Mouse (Mus musculus) embryo, embryonic 11 days (tissue): ENCODE results near the gene Eid2b.

Experiments used
- DNase-seq: peaks from one replicate; pipeline ENCODE4 v3.0.0-alpha.2; 2015

Eid2b gene

DNA sequence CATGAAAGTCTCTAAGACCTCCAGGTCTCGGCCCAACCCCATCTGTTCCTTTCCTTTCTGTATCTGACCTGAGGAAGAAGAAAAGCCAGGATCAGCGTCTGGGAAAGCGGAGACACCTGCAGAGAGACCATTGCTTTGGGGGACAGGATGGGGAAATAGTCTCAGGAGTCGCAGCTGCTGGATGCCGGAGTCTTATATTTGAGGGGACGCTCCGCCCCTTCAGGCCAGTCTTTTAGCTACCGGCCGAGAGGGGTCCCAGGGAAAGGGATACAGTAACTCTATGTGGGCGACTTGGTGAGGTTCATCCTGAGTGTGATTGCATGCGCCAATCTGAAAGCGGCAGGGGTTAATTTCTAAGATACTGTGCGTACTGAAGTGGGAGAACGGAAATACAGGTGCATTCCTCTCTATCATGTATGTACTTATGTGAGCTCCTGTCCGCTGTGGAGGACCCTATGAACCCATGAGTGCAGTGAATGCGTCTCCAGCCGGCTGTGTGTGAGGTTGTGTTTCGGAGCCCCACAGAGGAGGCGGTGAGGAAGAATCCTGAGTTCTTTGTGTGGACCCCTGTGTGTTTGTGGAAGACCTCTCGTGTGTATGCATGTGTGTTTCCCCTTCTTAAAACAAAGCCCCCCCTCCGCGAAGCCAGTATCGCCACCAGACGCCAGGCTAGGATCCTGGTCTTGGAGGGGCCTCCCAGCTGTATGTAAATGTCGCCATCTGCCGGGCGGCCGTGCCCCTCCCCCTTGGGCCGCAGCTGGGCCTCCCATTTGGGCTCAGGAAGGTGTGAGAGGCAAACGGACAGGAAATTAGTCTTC, 24.3 kb downstream of the Eid2b start, which contains the start of gene Dll3:
Dll3 (minus strand) TSS at position 623 of the 818 bp plus-strand sequence.
- DNase-seq, result peak; percentile 85

DNA sequence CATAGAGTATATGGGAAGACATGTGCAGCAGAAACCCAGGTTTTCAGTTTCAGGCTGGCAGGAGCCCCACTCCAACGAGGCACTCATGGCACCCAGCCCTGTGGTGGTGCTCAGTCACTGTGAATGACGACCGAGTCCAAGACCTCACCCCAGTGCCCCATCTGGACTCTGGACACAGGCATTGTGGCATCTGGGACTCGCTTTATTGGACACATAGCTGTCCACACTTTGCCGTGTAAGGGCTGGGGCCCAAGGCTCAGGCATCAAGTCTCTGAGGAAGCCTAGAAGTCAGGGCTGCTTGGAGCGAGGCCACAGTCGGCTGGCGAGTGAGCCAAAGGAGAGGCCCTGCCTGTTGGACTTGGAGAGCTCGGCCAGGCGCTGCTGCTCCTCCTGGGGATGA, 28.1 kb downstream of the Eid2b start:
- no peak for DNase-seq

DNA sequence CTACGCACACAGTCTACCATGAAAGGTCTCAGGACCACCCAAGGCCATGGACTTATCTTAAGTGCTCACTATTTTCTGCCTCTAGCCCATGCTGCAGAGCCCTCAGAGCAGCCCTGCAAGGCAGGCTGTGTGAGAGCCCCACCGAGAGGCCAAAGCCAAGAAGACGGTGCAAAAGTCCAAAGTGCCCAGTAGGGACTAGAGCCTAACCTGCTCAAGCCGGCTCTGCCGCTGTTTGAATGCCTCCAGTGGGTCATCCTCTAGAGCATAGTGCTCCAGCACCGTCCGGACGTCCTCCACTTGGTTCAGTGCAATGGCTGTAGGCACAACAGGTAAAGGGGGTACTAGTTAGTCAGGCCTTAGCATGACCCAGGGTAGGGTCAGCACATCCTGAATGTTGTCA, 28.7 kb downstream of the Eid2b start:
- no peak for DNase-seq

DNA sequence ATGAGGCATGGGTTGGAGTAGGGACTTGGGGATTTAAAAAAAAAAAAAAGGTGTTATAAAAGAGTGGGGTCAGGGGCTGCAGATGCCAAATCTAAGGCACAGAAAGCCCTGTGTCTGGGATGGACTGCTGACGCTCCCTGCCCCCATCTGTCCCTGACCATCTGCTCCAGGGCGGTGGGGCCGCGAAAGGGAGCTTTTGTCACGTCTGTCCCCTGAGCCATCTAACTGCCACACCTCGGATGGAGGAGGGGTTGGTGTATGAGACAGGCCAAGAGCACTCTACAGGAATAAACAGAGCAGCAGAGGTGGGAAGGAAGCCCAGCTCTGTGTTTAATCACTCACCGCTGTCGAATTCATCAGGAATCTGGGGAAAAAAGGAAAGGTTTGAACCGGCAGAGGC, 32.2 kb downstream of the Eid2b start:
- DNase-seq, result peak; percentile 43

DNA sequence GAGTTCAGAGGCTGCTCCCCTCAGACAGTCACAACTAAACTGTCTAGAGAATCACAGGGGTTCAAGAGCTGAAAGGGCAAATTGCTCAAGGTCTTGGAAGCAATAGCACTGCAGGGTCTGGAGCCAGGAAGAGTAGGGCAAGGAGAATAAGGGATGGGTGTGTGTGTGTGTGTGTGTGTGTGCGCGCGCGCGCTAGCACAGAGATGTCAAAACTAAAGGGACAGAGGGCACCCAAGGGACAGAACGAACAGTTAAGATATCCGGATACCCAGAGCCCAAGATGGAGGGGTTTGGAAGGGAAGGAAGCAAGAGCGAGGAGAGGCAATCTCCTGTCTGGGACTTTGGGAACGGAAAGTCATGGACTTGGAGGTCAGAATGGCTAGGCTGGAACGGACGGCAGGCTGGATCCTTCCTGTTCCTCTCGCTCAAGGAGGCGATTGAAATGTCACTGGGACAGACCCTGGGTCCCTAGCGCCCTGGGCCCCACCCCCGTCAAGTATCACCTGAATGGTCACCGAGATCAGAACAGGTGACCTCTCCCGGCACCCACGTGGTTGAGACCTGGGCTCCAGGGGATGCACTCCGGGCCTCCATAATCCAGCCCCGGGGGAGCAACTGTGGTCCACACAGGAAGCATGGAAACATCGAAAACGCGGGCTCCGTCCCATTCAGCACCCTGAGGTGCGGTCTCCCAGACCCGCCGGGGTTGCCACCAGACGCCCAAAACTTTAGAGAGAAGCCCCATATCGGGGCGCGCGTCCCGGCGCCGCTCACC, 33.8 kb downstream of the Eid2b start:
- DNase-seq, result no peak

DNA sequence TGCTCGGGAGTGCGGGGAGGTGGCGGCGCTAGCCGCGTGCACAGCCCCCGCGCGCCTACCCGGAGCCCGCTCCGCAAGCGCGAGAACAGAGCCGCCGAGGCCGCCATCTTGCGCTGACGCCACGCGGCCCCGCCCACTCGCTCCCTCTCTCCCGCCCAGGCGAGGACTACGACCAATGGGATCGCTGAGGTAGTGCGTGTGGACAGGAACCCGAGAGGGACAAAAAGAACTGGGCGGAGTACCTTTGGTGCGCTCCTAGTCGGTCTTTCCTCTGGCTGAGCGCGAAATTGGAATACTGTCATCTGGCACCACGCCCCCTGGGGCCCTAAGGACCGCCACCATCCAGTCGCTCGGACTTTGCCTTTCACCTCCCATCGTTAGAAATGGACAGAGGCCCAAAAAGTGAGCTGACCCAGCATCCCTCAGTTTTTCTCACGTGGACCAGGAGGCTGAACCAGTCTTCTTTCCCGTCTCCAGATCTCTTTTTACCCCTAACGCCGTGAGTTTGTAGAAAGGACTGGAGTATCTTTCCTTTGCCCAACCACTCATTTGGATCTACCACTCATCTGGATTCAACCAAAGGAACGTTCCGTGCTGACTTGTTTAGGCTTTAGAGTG, 34.5 kb downstream of the Eid2b start, which contains the start of gene Timm50:
Timm50 (minus strand) TSS at position 147 of the 618 bp plus-strand sequence.
- peak; percentile 98 for DNase-seq

DNA sequence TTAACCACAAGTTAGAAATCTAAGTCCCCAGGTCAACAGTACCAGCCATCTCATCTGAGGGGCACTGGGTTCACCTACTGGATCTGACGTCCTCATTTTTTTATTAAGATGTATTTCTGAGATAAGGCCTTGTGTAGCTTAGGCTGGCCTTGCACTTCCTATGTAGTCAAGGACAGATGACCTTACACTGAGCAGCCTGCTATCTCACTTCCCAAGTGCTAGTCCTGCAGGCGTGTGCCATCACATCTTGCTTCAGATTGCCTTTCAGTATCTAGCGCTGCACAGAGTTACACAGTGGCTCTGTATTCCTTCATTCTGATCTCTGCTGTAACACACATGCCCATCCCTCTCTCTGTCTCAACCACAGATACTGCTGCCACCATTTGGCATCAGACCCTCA, 40.5 kb downstream of the Eid2b start:
- no peak for DNase-seq

DNA sequence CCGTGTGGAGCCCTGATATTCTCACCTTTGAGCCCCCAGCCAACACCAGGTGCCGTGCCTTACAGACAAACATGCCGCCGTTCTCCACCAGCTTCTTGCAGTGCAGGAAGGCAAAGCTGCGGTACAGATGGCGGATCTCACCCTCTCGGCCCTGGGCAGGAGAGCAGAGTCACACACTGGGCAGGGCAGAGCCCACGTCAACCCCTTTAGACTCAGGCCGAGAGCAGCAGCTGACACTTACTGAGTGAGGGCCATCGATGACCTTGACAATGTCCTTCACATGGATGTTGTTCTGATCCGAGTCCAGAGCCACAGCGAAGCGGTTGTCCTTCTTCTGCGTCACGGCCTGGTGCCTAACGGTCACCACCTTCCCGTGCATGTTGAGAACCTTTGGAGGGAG, 41.2 kb downstream of the Eid2b start:
- no peak for DNase-seq

DNA sequence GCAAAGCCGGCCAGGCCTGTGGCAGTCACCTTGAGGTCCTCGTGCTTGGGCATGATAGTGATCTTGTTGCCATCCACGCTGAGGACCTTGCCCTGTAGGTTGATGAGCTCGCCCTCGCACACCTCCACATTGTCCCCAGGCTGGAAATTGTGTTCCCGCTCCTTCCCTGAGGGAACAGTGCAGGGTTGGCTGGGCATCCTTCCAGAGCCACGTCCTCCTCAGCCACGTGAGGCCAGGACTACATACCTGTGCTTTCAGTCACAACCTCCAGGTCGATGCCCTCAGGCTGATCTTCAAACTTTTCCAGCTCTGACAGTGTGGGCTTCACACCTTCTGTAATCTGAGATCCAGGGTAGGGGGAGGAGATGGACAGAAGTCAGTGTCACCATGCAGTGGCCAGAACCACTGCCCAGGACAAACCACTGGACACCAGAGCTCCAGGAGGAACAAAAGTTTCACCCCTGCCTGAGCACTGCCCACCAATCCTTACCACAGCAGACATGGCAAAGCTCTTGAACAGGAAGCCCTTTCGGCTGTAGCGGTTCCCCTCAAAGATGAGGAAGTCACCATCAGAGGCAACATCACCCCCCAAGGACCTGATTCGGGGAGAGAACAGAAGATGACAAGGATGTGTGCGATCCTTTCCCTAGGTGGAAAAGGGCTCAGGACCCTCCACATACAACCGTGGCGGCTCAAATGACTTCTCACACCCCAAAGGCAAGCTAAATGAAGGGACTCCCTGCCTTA, 44.6 kb downstream of the Eid2b start:
- DNase-seq, result no peak

DNA sequence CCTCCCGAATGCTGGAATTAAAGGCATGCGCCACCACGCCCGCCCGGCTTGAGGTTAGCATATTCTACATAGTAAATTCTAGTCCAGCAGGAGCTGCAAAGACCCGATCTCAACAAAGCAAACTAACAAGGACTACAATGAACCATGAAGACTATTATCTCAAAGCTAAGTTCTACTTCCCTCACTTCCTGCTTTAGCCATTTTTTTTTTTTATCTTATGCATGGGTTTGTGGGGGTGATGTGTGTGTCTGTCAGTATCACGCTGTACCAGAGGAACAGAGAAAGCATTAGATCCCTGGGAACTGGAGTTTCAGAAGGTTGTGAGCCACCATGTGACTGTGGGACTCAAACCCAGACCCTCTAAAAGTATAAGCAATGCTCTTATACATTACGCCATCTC, 47.8 kb downstream of the Eid2b start:
- DNase-seq, result no peak

DNA sequence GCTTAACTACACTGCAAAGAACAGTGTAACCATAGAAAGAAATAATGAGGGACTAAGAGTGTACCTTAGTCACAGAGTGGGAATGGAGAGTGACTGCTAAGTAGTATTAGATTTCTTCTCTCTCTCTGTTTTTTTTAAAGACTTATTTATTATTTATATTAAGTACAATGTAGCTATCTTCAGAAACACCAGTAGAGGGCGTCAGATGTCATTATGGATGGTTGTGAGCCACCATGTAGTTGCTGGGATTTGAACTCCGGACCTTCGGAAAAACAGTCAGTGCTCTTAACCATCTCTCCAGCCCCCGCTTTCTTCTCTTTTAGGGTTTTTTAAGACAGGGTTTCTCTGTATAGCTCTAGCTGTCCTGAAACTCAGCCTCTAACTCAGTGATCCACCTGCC, 48.9 kb downstream of the Eid2b start:
- DNase-seq, result no peak

DNA sequence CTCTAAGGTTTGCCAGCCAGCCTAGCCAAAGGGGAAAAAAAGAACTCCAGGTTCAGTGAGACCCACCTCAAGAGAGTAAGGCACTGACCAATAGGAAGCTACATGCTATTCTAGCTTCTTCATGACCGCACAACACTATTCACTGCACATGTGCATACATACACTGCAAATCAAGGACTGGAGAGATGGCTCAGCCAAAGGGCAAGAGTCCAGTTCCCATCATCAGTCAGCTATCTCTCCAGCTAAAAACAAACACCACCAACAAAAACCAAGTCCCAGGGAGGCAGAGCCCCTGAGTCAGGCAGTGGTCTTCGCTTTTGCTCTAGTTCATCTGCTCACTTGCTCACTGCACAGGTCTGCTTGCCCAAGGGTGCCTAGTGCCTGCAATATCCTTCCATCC, 50.7 kb downstream of the Eid2b start:
- DNase-seq, result no peak
